Mouse (Mus musculus) heart, embryonic 11.5 days (tissue): ENCODE measurements around the gene Tk1. TPM values are rescaled to one million over a fixed set of nuclear protein-coding genes. Genes with fewer than 3 reads are reported as not detected.

Source experiments
- ATAC-seq: fragments of 200-750 bp; cut with Nextera tagmentation; replicated peaks from 2 replicates; pipeline ENCODE4 v1.8.0; 2017; ENCODE audit warnings: moderate library complexity; ENCODE audit not compliant: insufficient number of reproducible peaks, low FRiP score, low TSS enrichment
- H3K27ac ChIP-seq: fragments of 300-500 bp; sonication (generic); 2 replicates; pipeline ENCODE4 v1.5.1; 2014; ENCODE audit warnings: mild to moderate bottlenecking, low read depth, low read length
- H3K27me3 ChIP-seq: fragments of 300-500 bp; sonication (generic); 2 replicates; pipeline ENCODE4 v1.6.1; 2014; ENCODE audit warnings: mild to moderate bottlenecking, low read length, mixed read lengths; ENCODE audit not compliant: control insufficient read depth, insufficient read depth
- H3K36me3 ChIP-seq: fragments of 300-500 bp; sonication (generic); 2 replicates; pipeline ENCODE4 v1.6.1; 2014; ENCODE audit warnings: mild to moderate bottlenecking, low read length, moderate library complexity, mixed read lengths; ENCODE audit not compliant: control insufficient read depth, insufficient read depth
- H3K4me1 ChIP-seq: fragments of 300-500 bp; sonication (generic); 2 replicates; pipeline ENCODE4 v1.6.1; 2014; ENCODE audit warnings: low read length; ENCODE audit not compliant: control insufficient read depth, insufficient read depth
- H3K4me2 ChIP-seq: fragments of 300-500 bp; sonication (generic); 2 replicates; pipeline ENCODE4 v1.6.1; 2014; ENCODE audit warnings: mild to moderate bottlenecking, moderate library complexity
- H3K4me3 ChIP-seq: fragments of 300-500 bp; sonication (generic); 2 replicates; pipeline ENCODE4 v1.5.1; 2014; ENCODE audit warnings: low read depth, low read length
- H3K9ac ChIP-seq: fragments of 300-500 bp; sonication (generic); 2 replicates; pipeline ENCODE4 v1.6.1; 2014; ENCODE audit warnings: mild to moderate bottlenecking, low read depth, low read length, moderate library complexity
- H3K9me3 ChIP-seq: fragments of 300-500 bp; sonication (generic); replicated peaks from 2 replicates; pipeline ENCODE4 v1.6.1; 2016; ENCODE audit warnings: low read length; ENCODE audit not compliant: control insufficient read depth
- WGBS: fragments of 180-500 bp; shearing (Covaris S2); extraction: QIAGEN DNeasy Blood & Tissue Kit; methylation state at CpG from one replicate; pipeline ENCODE4 v1.1.7; 2014; ENCODE audit not compliant: insufficient replicate concordance; 5-methylcytosine and 5-hydroxymethylcytosine counted together
- polyA plus RNA-seq: library from polyadenylated mRNA; unstranded; fragments of >200 nt; fragmentation: Nextera tagmentation; extraction: Ambion mirVana; gene quantifications from 2 replicates; pipeline ENCODE4 v1.2.1, GENCODE M21; 2014

The Tk1 gene
- polyA plus RNA-seq, 1 experiment from 2014 or later, result 98.5 TPM

DNA sequence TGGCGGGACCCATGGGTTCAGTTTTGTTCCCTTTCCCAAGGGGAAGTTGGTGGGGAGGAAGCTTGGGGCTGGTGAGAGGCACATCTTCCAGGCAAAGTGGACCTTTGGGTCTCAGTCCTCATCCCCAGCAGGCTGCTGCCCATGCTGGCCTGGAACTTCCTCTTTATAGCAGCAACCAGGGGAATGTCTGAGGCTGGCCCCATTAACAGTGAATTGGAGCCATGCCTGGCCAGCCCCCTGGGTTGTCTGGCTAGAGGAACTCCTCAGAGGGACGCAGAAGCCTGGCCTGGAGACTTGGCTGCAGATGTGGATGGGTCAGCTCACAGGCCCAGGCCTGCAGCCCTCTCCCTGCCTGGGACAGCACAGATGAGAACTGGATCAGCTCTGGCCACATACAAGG lies 38.9 kb upstream of the Tk1 start:
- Histone ChIP-seq H3K27ac (no peak overlapping the region), H3K9me3 (no peaks in the 10 kb centered on the region), H3K4me2 (no peak overlapping the region), H3K4me3 (no peak overlapping the region), H3K27me3 (peaks cover 48% of the 10 kb centered on the region), H3K9ac (no peak overlapping the region), H3K36me3 (no peaks in the 10 kb centered on the region), H3K4me1 (0 out of 2 replicates have a peak, but pooled peaks cover 3% of the 10 kb centered on the region)
- WGBS, result 67% methylated on average over 2 of the region's 2 CpGs
- ATAC-seq, result no peak

DNA sequence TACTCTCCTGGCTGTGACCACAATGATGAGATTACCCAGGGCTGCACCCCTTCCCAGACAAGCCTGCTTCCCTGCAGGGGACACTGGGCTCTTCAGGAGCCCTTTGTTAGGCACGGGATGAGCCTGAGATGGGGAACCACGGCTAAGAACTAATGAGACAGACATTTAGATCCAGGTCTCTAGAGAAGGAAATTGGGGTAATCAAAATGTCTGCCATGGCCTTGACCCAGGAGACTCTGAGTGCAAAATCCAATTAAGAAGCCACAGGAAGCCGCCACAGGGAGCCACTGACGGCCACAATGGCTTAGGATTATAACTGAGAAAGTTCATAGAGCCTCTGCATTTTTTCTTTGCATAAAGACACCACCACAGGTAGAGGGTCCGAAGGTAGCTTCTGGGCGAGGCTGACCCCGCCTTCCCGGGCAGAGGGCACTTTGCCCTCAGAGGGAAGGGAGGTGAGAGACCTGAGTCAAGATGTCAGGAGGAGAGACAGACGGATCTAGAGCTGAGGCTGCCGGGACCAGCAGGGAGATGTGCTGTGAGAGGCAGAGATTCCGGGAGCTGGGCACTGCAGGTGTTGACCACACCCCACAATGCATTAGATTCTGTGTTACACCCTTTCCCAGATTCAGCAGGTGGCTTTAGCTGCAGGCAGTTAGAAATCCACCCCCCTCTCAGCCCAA lies 37.4 kb upstream of the Tk1 start:
- H3K9me3 ChIP-seq, result no peaks in the 10 kb centered on the region
- H3K4me1 ChIP-seq, result 0 out of 2 replicates have a peak, but pooled peaks cover 3% of the 10 kb centered on the region
- H3K27me3 ChIP-seq, result peaks cover 57% of the 10 kb centered on the region
- no peak for ATAC-seq
- no peak overlapping the region for H3K4me2 ChIP-seq
- no peak overlapping the region for H3K27ac ChIP-seq
- WGBS, result 30% methylated on average over 11 of the region's 11 CpGs
- H3K36me3 ChIP-seq, result no peaks in the 10 kb centered on the region
- H3K4me3 ChIP-seq, result no peak overlapping the region
- no peak overlapping the region for H3K9ac ChIP-seq

DNA sequence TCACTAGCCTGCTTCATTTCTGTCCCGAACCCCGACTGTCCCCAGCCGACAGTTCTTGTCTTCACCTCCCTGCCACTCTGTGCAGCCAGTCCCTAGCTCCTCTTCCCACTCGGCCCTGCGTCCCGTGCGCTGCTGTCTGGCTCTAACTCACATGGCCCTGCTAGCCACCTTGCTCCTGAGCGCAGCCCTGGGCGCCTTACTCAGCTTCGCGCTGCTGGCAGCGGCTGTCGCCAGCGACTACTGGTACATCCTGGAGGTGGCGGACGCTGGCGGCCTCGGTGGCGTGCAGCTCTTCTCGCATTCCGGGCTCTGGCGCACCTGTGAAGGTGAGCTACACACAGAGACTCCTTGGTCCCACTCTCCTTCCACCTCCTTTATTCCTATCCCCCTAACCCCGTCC lies 34.7 kb upstream of the Tk1 start, which contains the start of gene Tmem235:
Tmem235 (plus strand) TSS at position 152 of the 400 bp plus-strand sequence.
- H3K9me3 ChIP-seq, result no peaks in the 10 kb centered on the region
- ATAC-seq, result no peak
- H3K4me3 ChIP-seq, result no peak within 1 kb of the TSS
- H3K27ac ChIP-seq, result no peak within 1 kb of the TSS
- peaks cover 16% of the 10 kb centered on the region for H3K36me3 ChIP-seq
- peaks cover 57% of the 10 kb centered on the region for H3K27me3 ChIP-seq
- no peak within 1 kb of the TSS for H3K9ac ChIP-seq
- WGBS, result 3% methylated on average over 23 of the region's 23 CpGs
- peak within 1 kb of the TSS; percentile 42 for H3K4me2 ChIP-seq
- H3K4me1 ChIP-seq, result 0 out of 2 replicates have a peak, but pooled peaks cover 3% of the 10 kb centered on the region

DNA sequence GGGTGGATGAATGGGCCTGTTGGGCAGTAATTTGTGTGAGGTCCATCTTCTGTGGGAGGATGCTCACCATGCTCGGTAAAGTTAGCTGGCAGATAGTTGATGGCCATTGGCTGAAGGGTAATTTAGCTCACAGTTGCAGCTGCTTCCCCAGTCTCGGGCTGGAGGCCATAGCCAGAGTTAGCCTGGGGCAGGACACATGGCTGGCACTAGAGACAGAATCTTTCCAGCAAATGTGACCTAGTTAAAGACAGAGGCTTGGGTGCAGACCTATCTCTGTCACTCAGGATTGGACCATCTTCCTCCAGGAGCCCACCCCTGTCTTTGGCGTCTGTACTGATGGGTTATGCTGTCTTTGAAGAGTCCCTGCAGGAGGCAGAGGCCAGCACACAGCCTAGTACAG lies 32.5 kb upstream of the Tk1 start:
- 62% methylated on average over 3 of the region's 3 CpGs for WGBS

DNA sequence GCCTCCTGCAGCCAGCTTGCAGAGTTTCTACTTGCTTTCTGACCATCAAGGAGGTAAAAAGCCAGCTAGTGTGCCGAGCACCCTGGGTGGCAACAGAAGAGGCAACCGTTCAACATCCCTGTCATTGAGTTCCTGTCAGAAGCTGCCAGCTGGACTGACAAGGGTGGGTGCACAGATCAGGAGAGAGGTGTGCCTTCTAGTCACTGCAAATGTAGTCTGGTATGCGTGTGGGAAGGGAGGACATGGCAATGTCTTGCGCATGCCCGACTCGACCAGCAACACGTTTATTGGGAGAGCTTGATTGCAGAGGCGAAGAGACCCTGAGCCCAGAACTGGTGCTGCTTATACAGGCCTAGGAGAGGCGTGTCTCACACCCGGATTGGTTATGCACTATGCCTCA lies 31.6 kb upstream of the Tk1 start:
- H3K27me3 ChIP-seq, result peaks cover 35% of the 10 kb centered on the region
- WGBS, result 92% methylated on average over 10 of the region's 10 CpGs
- H3K4me3 ChIP-seq, result no peak overlapping the region
- no peak overlapping the region for H3K27ac ChIP-seq
- no peak overlapping the region for H3K4me2 ChIP-seq
- ATAC-seq, result no peak
- 0 out of 2 replicates have a peak, but pooled peaks cover 3% of the 10 kb centered on the region for H3K4me1 ChIP-seq
- H3K36me3 ChIP-seq, result peaks cover 35% of the 10 kb centered on the region
- H3K9ac ChIP-seq, result no peak overlapping the region
- H3K9me3 ChIP-seq, result no peaks in the 10 kb centered on the region

More for the DNA sequence above, 32.5 kb upstream of the Tk1 start:
- peaks cover 27% of the 10 kb centered on the region for H3K36me3 ChIP-seq
- H3K4me2 ChIP-seq, result no peak overlapping the region
- peaks cover 44% of the 10 kb centered on the region for H3K27me3 ChIP-seq
- ATAC-seq, result no peak
- H3K27ac ChIP-seq, result no peak overlapping the region
- no peak overlapping the region for H3K9ac ChIP-seq
- H3K4me1 ChIP-seq, result 0 out of 2 replicates have a peak, but pooled peaks cover 3% of the 10 kb centered on the region
- H3K4me3 ChIP-seq, result no peak overlapping the region
- H3K9me3 ChIP-seq, result no peaks in the 10 kb centered on the region

DNA sequence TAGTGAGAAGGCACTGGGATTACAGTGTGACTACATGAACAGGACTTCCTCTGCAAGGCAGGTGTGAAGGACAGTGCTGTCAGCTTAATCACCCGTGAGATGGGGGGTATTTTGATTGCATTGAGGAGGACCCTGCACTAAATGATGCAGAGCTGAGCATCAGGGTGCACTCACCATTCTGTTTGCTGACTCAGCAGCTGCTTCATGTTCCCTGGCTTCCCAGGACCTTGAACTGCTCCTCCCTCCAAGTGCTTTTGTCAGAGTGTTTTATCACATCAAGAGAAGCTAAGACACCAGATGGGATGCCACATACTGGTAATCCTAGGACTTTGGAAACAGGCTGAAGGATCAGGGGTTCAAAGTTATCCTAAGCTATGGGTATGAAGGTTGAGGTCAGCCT lies 30.1 kb upstream of the Tk1 start:
- peaks cover 35% of the 10 kb centered on the region for H3K36me3 ChIP-seq
- ATAC-seq, result no peak

DNA sequence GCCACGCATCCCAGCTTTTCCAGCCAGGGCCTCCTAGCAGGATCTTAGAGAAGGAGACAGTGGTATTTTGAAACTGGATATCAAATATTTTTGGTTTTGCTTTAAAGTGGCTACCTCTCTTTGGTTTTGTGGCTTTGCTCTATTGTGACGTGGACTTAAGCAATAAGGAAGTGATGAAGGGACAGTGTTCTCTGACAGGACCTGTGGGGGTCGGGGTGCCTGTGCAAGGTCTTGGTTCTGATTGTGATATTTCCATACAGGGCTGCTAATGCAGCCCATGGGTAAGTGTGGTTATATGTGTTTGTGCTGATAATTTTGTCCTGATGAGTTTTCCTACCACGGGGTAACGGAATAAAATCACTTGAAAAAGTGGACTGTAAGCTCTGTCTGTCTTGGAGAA lies 29.5 kb upstream of the Tk1 start:
- Histone ChIP-seq H3K4me3 (no peak overlapping the region), H3K27me3 (peaks cover 15% of the 10 kb centered on the region), H3K4me1 (peaks cover 5% of the 10 kb centered on the region), H3K9me3 (no peaks in the 10 kb centered on the region), H3K9ac (no peak overlapping the region), H3K4me2 (no peak overlapping the region), H3K27ac (no peak overlapping the region), H3K36me3 (peaks cover 35% of the 10 kb centered on the region)
- WGBS, result 90% methylated on average over 5 of the region's 5 CpGs
- ATAC-seq, result no peak

More for the DNA sequence above, 30.1 kb upstream of the Tk1 start:
- Histone ChIP-seq H3K9ac (no peak overlapping the region), H3K4me2 (no peak overlapping the region), H3K4me1 (0 out of 2 replicates have a peak, but pooled peaks cover 3% of the 10 kb centered on the region), H3K9me3 (no peaks in the 10 kb centered on the region), H3K27me3 (peaks cover 20% of the 10 kb centered on the region), H3K27ac (no peak overlapping the region), H3K4me3 (no peak overlapping the region)
- 81% methylated on average over 1 of the region's 1 CpGs for WGBS

DNA sequence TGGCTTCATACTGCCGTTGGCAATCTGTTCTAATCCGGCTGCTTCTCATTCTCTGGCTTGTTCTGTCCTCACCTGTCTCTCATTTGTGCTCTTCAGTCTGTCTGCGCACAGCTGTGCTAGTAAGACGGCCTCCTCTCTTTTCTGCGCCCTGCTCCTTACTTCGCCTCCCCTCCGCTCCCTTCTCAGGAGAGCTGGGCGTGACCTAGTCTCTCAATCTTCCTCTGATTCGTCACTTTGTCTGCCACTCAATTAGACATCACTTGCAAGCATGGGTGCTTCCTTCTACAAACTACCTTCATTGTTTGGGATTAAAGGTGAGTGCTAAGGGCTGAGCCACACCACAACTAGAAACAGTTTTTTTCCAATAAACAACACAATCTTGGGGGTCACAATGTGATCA lies 28.3 kb upstream of the Tk1 start:
- peaks cover 35% of the 10 kb centered on the region for H3K36me3 ChIP-seq
- ATAC-seq, result no peak

DNA sequence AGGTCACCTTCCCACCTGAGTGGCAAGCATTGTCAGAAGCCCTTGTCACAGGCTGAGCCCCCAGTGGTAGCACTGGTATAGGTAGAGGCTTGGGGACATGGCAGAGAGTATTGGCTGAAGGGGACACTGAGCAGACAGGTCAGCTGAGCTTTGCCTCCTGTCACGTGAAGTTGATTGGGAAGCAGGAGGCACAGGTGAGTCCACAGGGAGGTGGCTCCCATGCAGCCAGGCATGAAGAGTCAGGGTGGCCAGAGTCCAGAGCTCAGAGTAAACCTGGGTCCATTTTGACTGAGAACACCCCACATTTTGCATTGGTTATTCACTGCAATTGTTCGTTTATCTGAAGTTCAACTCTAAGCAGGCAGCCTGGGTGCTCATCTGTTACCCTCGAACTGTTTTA lies 27.0 kb upstream of the Tk1 start:
- Histone ChIP-seq H3K4me2 (no peak overlapping the region), H3K27ac (no peak overlapping the region), H3K9me3 (no peaks in the 10 kb centered on the region), H3K27me3 (no peaks in the 10 kb centered on the region), H3K4me3 (no peak overlapping the region), H3K4me1 (peaks cover 17% of the 10 kb centered on the region), H3K36me3 (peaks cover 35% of the 10 kb centered on the region), H3K9ac (no peak overlapping the region)
- no peak for ATAC-seq
- 85% methylated on average over 3 of the region's 3 CpGs for WGBS

More for the DNA sequence above, 28.3 kb upstream of the Tk1 start:
- Histone ChIP-seq H3K27ac (no peak overlapping the region), H3K4me2 (no peak overlapping the region), H3K9me3 (no peaks in the 10 kb centered on the region), H3K9ac (no peak overlapping the region), H3K27me3 (peaks cover 4% of the 10 kb centered on the region; the same call in 1 of the 2 replicates), H3K4me1 (peaks cover 11% of the 10 kb centered on the region), H3K4me3 (no peak overlapping the region)
- 91% methylated on average over 9 of the region's 9 CpGs for WGBS
